Mouse (Mus musculus): ENCODE data around the gene Atp5k. TPM values are rescaled to one million over a fixed set of nuclear protein-coding genes. Genes with fewer than 3 reads are reported as not detected.

Gene Atp5k
- polyA plus RNA-seq, 1 experiment, result 1,348 TPM

GRCm38 (mm10) chr5:108450837-108451540, 16.7 kb upstream of the Atp5k start:
- Histone ChIP-seq H3K4me2 (ENCODE audit: low read depth) (no peak overlapping the region), H3K27me3 (ENCODE audit: control insufficient read depth, insufficient read depth, insufficient read length) (no peaks in the 10 kb centered on the region), H3ac (ENCODE audit: control insufficient read depth, insufficient read length) (no peak overlapping the region), H3K36me3 (ENCODE audit: control insufficient read depth, insufficient read depth) (no peaks in the 10 kb centered on the region), H3K79me2 (ENCODE audit: control insufficient read depth, insufficient read depth) (no peaks in the 10 kb centered on the region), H3K4me3 (no peak overlapping the region)
- no peak for TF ChIP-seq REST (IDR thresholded peaks at IDR 0.05; ENCODE audit: insufficient read depth, insufficient read length)
- no peak for TF ChIP-seq E2F4 (IDR thresholded peaks at IDR 0.05; ENCODE audit: insufficient read depth)
- no peak for TF ChIP-seq SRF (IDR thresholded peaks at IDR 0.05; ENCODE audit: control insufficient read depth, insufficient read length, low read depth)
- TF ChIP-seq TCF3 (IDR thresholded peaks at IDR 0.05; ENCODE audit: insufficient read length, low read depth), result no peak

- TF ChIP-seq REST (IDR thresholded peaks at IDR 0.05; ENCODE audit: insufficient read depth, insufficient read length) (no peak), POLR2AphosphoS2 (IDR thresholded peaks at IDR 0.05; ENCODE audit: insufficient read length, low read depth) (peak; percentile 72), MYOG (IDR thresholded peaks at IDR 0.05; ENCODE audit: control insufficient read depth in 1 of 3, insufficient read depth in 1 of 3, insufficient read length in 2 of 3, low read depth in 2 of 3) (peak in 1 of 3 experiments; percentile 36), POLR2A (IDR thresholded peaks at IDR 0.05; ENCODE audit: insufficient read length, low read depth) (peak; percentile 75)
- peak within 1 kb of the TSS; percentile 31 for H3K4me3 ChIP-seq
- H3K79me2 ChIP-seq (ENCODE audit: control insufficient read depth, insufficient read depth), result no peaks in the 10 kb centered on the region
- peak within 1 kb of the TSS; percentile 79 for H3K4me2 ChIP-seq (ENCODE audit: low read depth)
- no peaks in the 10 kb centered on the region for H3K36me3 ChIP-seq (ENCODE audit: control insufficient read depth, insufficient read depth)
- H3K27me3 ChIP-seq (ENCODE audit: control insufficient read depth, insufficient read depth, insufficient read length), result no peaks in the 10 kb centered on the region
- no peak within 1 kb of the TSS for H3ac ChIP-seq (ENCODE audit: control insufficient read depth, insufficient read length)
Measured at GRCm38 (mm10) chr5:108448785-108449668, 14.8 kb upstream of the Atp5k start, which contains the start of gene Mfsd7a. Gene Mfsd7a, minus strand, starts transcription at chr5:108448891.

GRCm38 (mm10) chr5:108447857-108448256, 13.6 kb upstream of the Atp5k start:
- H3ac ChIP-seq (ENCODE audit: control insufficient read depth, insufficient read length), result no peak overlapping the region
- H3K4me3 ChIP-seq, result peak overlapping the region; percentile 31
- no peaks in the 10 kb centered on the region for H3K27me3 ChIP-seq (ENCODE audit: control insufficient read depth, insufficient read depth, insufficient read length)
- no peaks in the 10 kb centered on the region for H3K79me2 ChIP-seq (ENCODE audit: control insufficient read depth, insufficient read depth)
- TF ChIP-seq SRF (IDR thresholded peaks at IDR 0.05; ENCODE audit: control insufficient read depth, insufficient read length, low read depth) (no peak), REST (IDR thresholded peaks at IDR 0.05; ENCODE audit: insufficient read depth, insufficient read length) (no peak), POLR2AphosphoS2 (IDR thresholded peaks at IDR 0.05; ENCODE audit: insufficient read length, low read depth) (no peak), USF1 (IDR thresholded peaks at IDR 0.05; ENCODE audit: low read depth) (no peak)
- peak overlapping the region; percentile 79 for H3K4me2 ChIP-seq (ENCODE audit: low read depth)
- no peaks in the 10 kb centered on the region for H3K36me3 ChIP-seq (ENCODE audit: control insufficient read depth, insufficient read depth)

GRCm38 (mm10) chr5:108446973-108447372, 12.7 kb upstream of the Atp5k start:
- peak overlapping the region; percentile 31 for H3K4me3 ChIP-seq
- H3K27me3 ChIP-seq (ENCODE audit: control insufficient read depth, insufficient read depth, insufficient read length), result no peaks in the 10 kb centered on the region
- peak overlapping the region; percentile 79 for H3K4me2 ChIP-seq (ENCODE audit: low read depth)
- H3K79me2 ChIP-seq (ENCODE audit: control insufficient read depth, insufficient read depth), result no peaks in the 10 kb centered on the region
- peak; percentile 36; the same call in 1 of the 2 replicates for TF ChIP-seq CEBPB (IDR thresholded peaks at IDR 0.05; ENCODE audit: insufficient read depth, poor library complexity, severe bottlenecking)
- TF ChIP-seq SRF (IDR thresholded peaks at IDR 0.05; ENCODE audit: control insufficient read depth, insufficient read length, low read depth), result no peak
- TF ChIP-seq MYOG (IDR thresholded peaks at IDR 0.05; ENCODE audit: control insufficient read depth in 1 of 3, insufficient read depth in 1 of 3, insufficient read length in 2 of 3, low read depth in 2 of 3), result peak in 1 of 3 experiments; percentile 20
- H3ac ChIP-seq (ENCODE audit: control insufficient read depth, insufficient read length), result no peak overlapping the region
- peaks cover 2% of the 10 kb centered on the region for H3K36me3 ChIP-seq (ENCODE audit: control insufficient read depth, insufficient read depth)

GRCm38 (mm10) chr5:108436101-108436500, 1.9 kb upstream of the Atp5k start:
- no peak overlapping the region for H3K4me3 ChIP-seq
- TF ChIP-seq MYOD1 (IDR thresholded peaks at IDR 0.05; ENCODE audit: control insufficient read depth in 1 of 3, insufficient read length in 2 of 3, low read depth in 2 of 3) (peak; percentile 86 to 96 (median 92)), CEBPB (IDR thresholded peaks at IDR 0.05; ENCODE audit: insufficient read depth, poor library complexity, severe bottlenecking) (no peak), E2F4 (IDR thresholded peaks at IDR 0.05; ENCODE audit: insufficient read depth) (no peak), MYOG (IDR thresholded peaks at IDR 0.05; ENCODE audit: control insufficient read depth in 1 of 3, insufficient read depth in 1 of 3, insufficient read length in 2 of 3, low read depth in 2 of 3) (peak; percentile 75 to 97 (median 96)), USF1 (IDR thresholded peaks at IDR 0.05; ENCODE audit: low read depth) (no peak), TCF3 (IDR thresholded peaks at IDR 0.05; ENCODE audit: insufficient read length, low read depth) (peak; percentile 79), REST (IDR thresholded peaks at IDR 0.05; ENCODE audit: insufficient read depth, insufficient read length) (no peak), SRF (IDR thresholded peaks at IDR 0.05; ENCODE audit: control insufficient read depth, insufficient read length, low read depth) (no peak), TCF12 (IDR thresholded peaks at IDR 0.05; ENCODE audit: insufficient read depth, poor library complexity, severe bottlenecking) (peak; percentile 97), MAX (IDR thresholded peaks at IDR 0.05; ENCODE audit: low read depth) (no peak), POLR2A (IDR thresholded peaks at IDR 0.05; ENCODE audit: insufficient read length, low read depth) (no peak), POLR2AphosphoS2 (IDR thresholded peaks at IDR 0.05; ENCODE audit: insufficient read length, low read depth) (peak; percentile 55)
- H3K27me3 ChIP-seq (ENCODE audit: control insufficient read depth, insufficient read depth, insufficient read length), result peaks cover 5% of the 10 kb centered on the region
- H3K79me2 ChIP-seq (ENCODE audit: control insufficient read depth, insufficient read depth), result peaks cover 16% of the 10 kb centered on the region
- H3K36me3 ChIP-seq (ENCODE audit: control insufficient read depth, insufficient read depth), result peaks cover 3% of the 10 kb centered on the region
- no peak overlapping the region for H3K4me2 ChIP-seq (ENCODE audit: low read depth)
- no peak overlapping the region for H3ac ChIP-seq (ENCODE audit: control insufficient read depth, insufficient read length)
